Mouse (Mus musculus) myocyte (in vitro differentiated cells): Measurements from ENCODE around the gene Pafah2.

Experiments used
- CEBPB ChIP-seq: IDR thresholded peaks from 2 replicates; pipeline ENCODE4 v1.6.1; 2011; ENCODE audit warnings: mild to moderate bottlenecking, moderate library complexity; ENCODE audit not compliant: poor library complexity, insufficient read depth, severe bottlenecking
- POLR2A ChIP-seq: IDR thresholded peaks from one replicate; pipeline ENCODE4 v1.6.1; 2011; ENCODE audit warnings: low read depth, mild to moderate bottlenecking, control low read depth, moderate library complexity; ENCODE audit not compliant: insufficient read length
- POLR2AphosphoS2 ChIP-seq: IDR thresholded peaks from one replicate; pipeline ENCODE4 v1.6.1; 2011; ENCODE audit warnings: low read depth, control low read depth; ENCODE audit not compliant: insufficient read length
- REST ChIP-seq: IDR thresholded peaks from one replicate; pipeline ENCODE4 v1.6.1; 2011; ENCODE audit warnings: mild to moderate bottlenecking, control low read depth, moderate library complexity; ENCODE audit not compliant: insufficient read depth, insufficient read length
- SRF ChIP-seq: IDR thresholded peaks from one replicate; pipeline ENCODE4 v1.6.1; 2011; ENCODE audit warnings: low read depth; ENCODE audit not compliant: control insufficient read depth, insufficient read length
- USF1 ChIP-seq: IDR thresholded peaks from one replicate; pipeline ENCODE4 v1.6.1; 2011; ENCODE audit warnings: low read depth, mild to moderate bottlenecking, control low read depth, moderate library complexity

GRCm38 (mm10) chr4:134370649-134371221 is 25.4 kb upstream of the Pafah2 start:
- TF ChIP-seq POLR2A: no peak
- no peak for TF ChIP-seq CEBPB
- no peak for TF ChIP-seq POLR2AphosphoS2
- no peak for TF ChIP-seq USF1
- TF ChIP-seq SRF: no peak
- no peak for TF ChIP-seq REST
